Mouse (Mus musculus) kidney, postnatal 36 days (tissue): ENCODE measurements around the gene Ica1.
A peak's percentile ranks its signal among the peaks of the same experiment; 100 is the strongest.

ENCODE experiments used
- DNase-seq, 2 experiments: peaks; one replicate each; pipeline ENCODE4 v3.0.0; 2021 to 2022; ENCODE audit warnings: mixed read lengths in 2 of 2

The Ica1 gene

GRCm38 (mm10) chr6:8686678-8687580, 91.4 kb downstream of the Ica1 start:
- DNase-seq = no peak

- peak; percentile 9 to 17 for DNase-seq
Observed at GRCm38 (mm10) chr6:8683379-8683778, 94.9 kb downstream of the Ica1 start.

GRCm38 (mm10) chr6:8680931-8681330, 97.4 kb downstream of the Ica1 start:
- no peak for DNase-seq

DNA sequence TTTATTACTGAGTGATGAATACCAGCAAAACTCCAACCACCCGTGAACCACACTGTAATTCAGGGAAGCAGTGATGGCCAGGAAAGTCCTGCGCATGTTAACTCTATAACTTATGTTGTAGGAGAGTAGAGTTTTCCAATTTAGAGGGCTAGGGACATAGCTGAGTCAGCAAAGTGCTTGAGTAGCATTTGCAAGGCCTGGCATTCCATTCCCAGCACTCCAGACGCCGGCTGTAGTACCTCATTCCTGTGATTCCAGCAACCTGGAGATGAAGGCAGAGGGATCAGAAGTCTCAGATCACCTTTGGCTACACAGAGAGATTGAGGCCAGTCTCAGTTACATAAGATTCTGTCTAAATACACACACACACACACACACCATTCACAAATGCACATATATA, 105.3 kb downstream of the Ica1 start:
- DNase-seq = no peak

DNA sequence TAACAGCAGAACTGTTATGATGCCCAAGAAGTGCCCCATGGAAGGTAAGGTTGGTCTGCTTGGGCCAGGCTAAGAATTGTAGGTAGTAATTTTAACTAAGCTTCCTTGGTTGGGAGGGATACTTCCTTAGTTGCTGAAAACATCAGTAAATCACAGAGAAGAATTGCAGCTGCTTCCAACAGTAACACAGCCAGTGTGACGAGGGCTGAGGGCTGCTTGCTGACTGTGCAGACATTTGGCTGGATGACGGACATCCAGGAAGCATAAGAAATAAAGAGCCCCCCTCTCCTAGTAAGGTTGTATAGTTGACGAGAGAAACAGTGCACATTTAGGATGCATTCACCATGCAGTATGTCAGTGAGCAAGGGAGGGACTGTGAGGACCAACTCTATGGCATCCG, 108.9 kb downstream of the Ica1 start:
- DNase-seq = no peak

DNA sequence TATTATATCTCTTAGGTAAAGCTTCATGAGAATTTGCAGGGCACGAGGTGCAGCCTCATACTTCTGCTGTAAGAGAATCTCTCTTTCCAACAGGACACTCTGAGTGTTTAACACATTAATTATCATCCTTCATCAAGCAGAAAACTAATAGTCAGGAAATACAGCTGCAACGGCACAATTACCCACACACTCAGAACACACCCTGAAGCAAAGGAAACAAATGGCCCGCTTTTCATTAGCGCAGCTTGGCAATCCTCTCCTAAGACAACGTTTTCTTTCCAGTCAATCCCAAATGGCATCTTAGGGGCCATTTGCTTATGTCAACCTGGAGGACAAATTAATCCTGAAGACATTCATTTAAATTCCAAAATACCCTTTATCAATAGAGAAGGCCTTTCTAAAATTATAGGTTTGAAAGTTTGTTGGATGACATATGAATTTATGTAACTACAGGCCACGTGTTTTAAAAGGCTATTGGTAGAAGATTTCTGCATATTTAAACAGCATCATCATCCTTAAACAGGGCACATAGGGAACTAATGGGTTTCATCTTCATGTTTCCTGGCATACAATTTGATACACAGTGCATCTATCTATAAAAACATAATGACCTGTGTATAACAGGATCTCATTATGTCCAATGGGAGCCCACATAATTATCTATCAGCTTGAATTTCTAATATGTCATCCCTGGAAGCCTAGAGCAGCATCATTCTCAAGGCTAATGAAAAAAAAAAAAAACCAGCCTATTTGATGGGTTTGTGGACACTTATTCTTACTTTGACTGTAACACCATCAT, 110.1 kb downstream of the Ica1 start:
- no peak for DNase-seq

GRCm38 (mm10) chr6:8665786-8666185, 112.5 kb downstream of the Ica1 start:
- no peak for DNase-seq

DNA sequence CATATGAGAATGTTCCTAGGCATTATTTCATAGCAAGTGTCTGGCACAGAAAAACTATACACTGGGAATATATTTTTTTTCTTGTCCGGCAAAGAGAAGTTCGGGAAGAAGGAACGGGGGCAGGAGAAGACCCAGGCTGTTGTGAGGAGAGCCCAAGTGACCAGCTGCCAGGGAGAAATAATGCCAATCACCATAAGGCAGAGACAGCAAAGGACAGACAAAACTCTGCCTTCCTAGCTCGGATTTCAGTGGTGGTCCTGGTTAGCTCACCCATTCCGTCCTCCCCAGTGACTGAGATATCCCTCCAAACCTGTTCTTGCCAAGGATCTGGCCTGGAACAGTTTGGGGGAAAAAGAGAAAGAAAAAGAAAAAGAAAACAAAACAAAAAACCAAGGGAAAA, 113.3 kb downstream of the Ica1 start:
- no peak for DNase-seq

DNA sequence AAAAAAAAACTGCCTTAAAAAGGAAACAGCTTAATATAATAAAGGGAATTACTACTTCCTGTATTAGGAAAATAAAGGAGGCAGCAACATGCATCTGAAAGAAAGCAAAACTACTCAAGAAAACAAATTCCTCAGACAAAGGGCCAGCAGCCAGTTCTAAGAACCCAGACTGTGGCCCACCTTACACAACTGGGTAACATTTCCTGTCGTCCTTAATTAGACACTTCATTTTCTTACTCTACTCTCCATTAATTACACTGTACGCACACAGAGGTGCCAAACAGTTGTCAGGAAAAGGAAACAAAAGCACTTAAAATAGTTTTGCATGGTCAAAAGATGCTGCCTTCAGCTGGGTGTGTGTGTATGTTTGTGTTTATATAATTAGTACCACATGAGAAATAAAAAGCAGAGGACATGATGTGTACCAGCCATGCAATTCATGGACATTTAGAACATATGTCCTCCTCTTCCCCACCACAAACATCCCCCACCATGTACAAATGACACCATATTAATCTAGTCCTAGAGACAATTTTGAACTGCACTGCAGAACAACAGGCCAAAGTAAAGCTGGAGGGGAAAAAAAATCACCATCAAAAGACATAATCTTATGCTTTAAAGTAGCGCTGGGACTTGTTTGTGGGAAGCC, 115.1 kb downstream of the Ica1 start:
- DNase-seq = no peak

DNA sequence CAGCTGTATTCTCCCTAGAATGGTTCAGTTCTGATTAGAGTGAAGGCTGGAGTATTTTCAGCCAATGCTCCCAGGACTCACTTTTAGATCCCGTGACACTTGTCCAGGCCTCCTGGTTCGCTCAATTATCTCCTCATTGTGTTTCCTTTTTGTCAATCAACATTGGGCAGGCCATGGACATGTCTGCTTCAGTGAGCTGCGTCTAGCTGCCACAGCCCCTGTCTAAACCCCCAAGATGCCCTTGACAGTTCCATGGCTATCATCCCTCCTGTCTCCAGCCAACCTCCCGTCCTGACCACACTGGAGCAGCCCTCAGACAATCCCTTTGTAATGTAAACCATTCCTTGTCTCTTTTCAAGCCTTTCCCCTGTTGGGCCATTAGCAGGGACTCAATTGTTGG, 116.9 kb downstream of the Ica1 start:
- no peak for DNase-seq

DNA sequence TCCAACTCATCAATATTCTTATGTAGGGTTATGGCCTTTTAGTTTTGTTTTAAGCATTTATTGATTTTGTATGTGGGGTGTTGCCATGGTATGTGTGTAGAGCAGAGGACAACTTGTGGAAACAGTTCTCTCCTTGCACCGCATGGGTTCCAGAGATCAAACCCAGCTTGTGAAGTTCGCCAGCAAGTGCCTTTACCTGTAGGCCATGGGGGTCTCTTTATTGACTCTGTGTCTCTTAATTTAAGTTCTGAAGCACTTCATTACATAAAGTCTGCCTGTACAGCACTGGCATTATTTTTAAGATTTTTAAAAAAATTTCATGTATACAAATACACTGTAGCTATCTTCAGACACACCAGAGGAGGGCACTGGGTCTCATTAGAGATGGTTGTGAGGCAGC, 118.2 kb downstream of the Ica1 start:
- DNase-seq = no peak

GRCm38 (mm10) chr6:8659194-8659959, 118.9 kb downstream of the Ica1 start:
- DNase-seq = no peak

DNA sequence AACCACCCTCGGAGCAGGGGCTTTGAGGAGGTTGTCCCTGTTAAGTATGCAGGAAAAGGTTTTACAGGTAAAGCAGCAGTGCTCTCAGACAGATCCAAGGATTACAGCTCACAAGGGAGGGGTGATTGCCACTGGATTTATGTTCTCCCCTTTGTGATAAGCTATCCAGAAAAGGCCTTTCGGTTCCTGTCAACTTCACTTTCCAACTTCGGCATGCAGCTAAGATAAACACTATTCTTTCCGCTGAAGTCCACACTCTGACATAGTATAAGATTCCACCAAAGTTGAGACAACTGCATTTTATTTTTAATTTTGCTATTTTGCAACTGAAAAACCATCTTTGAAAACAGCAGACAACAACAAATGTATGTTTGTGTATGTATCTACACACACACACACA, 119.9 kb downstream of the Ica1 start:
- DNase-seq = no peak

- DNase-seq = no peak
Observed at GRCm38 (mm10) chr6:8657459-8657858, 120.8 kb downstream of the Ica1 start.

- no peak for DNase-seq
Observed at GRCm38 (mm10) chr6:8655454-8655853, 122.8 kb downstream of the Ica1 start.

DNA sequence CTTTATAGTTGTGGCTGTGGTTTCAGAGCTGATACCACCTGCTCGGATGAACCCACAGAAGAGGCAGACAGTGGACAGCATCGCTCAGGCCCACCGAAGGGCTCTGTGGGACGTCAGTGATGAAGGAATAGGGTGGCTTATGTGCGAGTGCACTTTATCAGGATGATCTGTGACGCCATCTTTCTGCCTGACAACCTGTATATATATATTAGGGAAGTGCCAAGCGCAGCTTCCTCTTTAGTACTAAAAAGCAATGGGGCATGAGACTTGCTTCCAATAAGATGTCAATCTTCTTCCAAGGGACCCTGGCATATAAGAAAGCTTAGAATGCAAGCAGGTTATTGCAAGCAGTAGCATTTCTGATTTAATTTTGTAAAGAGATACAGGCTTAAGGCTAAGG, 127.9 kb downstream of the Ica1 start:
- DNase-seq = no peak

GRCm38 (mm10) chr6:8649295-8649865, 128.9 kb downstream of the Ica1 start:
- DNase-seq = no peak

DNA sequence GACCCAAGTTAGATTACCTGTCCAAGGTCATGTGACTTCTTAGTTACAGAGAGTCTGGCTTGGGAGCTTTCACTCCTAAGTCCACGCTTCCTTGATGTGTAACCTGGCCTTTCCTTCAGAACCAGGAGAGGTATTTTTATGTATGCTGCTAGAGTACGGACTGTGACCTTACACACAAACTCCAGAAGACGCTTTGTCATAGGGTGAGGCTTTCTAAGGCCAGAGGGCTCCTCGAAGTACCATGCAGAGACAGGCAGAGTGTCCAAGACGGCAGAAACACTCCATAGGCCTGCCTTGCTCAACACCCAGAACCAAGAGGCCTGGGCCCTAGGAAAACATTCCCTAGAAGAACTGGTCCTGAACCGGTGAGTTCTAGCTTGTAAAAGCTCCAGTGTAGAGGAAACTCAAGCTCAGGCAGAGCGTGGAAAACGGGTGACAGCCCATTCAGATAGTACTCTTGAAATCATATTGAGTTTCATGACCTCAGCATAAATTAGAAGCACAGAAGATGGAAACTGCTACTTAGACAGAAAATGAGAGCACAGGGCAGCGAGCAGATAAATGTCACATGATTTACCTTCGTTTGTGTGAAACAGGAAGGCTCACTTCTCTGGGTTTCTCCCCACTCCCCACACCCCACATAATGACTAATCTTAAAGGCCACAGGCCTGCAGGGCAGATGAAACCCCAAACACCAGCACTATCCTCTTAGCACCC, 129.9 kb downstream of the Ica1 start:
- peak; percentile 9 to 10 for DNase-seq

- no peak for DNase-seq
Observed at GRCm38 (mm10) chr6:8647513-8648184, 130.6 kb downstream of the Ica1 start.

- DNase-seq = no peak
Observed at GRCm38 (mm10) chr6:8645708-8646107, 132.6 kb downstream of the Ica1 start.

DNA sequence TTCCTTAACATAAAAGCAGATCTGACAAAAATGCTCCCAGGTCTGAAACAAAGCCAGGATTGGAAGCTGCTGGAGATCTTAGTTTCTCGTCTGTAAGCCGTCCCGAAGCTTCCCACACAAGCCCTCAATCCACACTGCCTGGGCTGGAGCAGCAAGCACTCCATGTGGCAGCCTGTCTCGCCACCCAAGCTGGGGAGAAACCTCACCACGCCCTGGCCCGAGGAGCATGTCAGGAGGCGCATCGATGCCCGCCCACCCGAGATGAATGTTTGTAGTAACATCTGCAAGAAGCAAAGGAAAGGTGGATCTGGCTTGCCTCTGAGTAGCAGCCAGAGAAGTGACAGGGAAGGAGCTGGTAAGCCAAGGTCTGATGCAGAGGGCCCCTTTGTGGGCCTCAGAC, 133.6 kb downstream of the Ica1 start:
- DNase-seq = no peak
